Mouse (Mus musculus) heart, adult 2 months (tissue): ENCODE measurements around the gene Fam222a.

ENCODE experiments used
- CTCF ChIP-seq: fragments of 200-600 bp; IDR thresholded peaks from 2 replicates; pipeline ENCODE4 v1.8.1; 2022; ENCODE audit warnings: antibody characterized with exemption, mild to moderate bottlenecking, moderate library complexity
- POLR2A ChIP-seq: fragments of 200-500 bp; IDR thresholded peaks from 2 replicates; pipeline ENCODE4 v1.6.1; 2011; ENCODE audit warnings: mild to moderate bottlenecking, low read depth, low read length, control low read depth; ENCODE audit not compliant: insufficient read depth

DNA sequence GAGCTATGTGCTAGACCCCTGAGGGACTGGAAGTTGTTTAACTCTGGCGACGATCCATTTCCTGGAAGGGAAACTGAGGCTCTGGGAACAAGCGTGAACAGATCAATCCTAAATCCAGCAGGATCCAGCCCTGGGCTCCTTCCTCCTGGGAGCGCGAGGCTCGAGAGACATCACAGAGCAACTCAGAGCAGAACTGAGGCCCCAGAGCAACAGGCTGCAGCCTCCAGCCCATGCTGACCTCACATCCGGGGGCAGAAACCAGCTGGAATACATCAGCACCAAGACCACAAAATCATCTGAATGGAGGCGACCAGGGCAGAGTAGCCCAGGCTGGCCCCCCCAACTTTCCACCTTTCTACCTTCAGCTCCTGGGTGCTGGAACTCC, 29.8 kb upstream of the Fam222a start:
- TF ChIP-seq POLR2A (no peak), CTCF (no peak)
